Mouse (Mus musculus) thymus, adult 2 months (tissue): Measurements from ENCODE around the gene Tmem120b. TPM values are rescaled to one million over a fixed set of nuclear protein-coding genes. Genes with fewer than 3 reads are reported as not detected.

Experiments used
- DNase-seq: peaks from one replicate; pipeline ENCODE4 v3.0.0; 2021
- H3K27ac ChIP-seq: fragments of 200-500 bp; 2 replicates; pipeline ENCODE4 v1.5.1; 2012; ENCODE audit warnings: low read length, control low read depth; ENCODE audit not compliant: control insufficient read depth, insufficient read depth
- H3K27me3 ChIP-seq: fragments of 200-500 bp; 2 replicates; pipeline ENCODE4 v1.6.1; 2012; ENCODE audit warnings: mild to moderate bottlenecking, low read length, moderate library complexity, mixed read lengths; ENCODE audit not compliant: control insufficient read depth, insufficient read depth
- H3K36me3 ChIP-seq: fragments of 200-500 bp; 2 replicates; pipeline ENCODE4 v1.6.1; 2012; ENCODE audit warnings: mild to moderate bottlenecking, low read length, moderate library complexity; ENCODE audit not compliant: control insufficient read depth, insufficient read depth
- H3K4me1 ChIP-seq: fragments of 200-500 bp; replicated peaks from 2 replicates; pipeline ENCODE4 v1.6.1; 2012; ENCODE audit warnings: low read length; ENCODE audit not compliant: control insufficient read depth, insufficient read depth
- H3K4me3 ChIP-seq: fragments of 200-500 bp; 2 replicates; pipeline ENCODE4 v1.5.1; 2012; ENCODE audit warnings: mild to moderate bottlenecking, low read length, control low read depth, moderate library complexity; ENCODE audit not compliant: control insufficient read depth, insufficient read depth
- CTCF ChIP-seq: fragments of 200-500 bp; IDR thresholded peaks from 2 replicates; pipeline ENCODE4 v1.5.1; 2012; ENCODE audit warnings: mild to moderate bottlenecking, control low read depth, low read length, moderate library complexity, borderline replicate concordance; ENCODE audit not compliant: control insufficient read depth, poor library complexity, insufficient read depth; ENCODE audit errors: extremely low read depth
- POLR2A ChIP-seq: fragments of 200-500 bp; IDR thresholded peaks from 2 replicates; pipeline ENCODE4 v1.6.1; 2012; ENCODE audit warnings: mild to moderate bottlenecking, low read length, control low read depth, moderate library complexity; ENCODE audit not compliant: control insufficient read depth, poor library complexity, insufficient read depth; ENCODE audit errors: extremely low read depth
- WGBS: fragments of 180-500 bp; shearing (Covaris S2); methylation state at CpG from one replicate; pipeline ENCODE4 v1.1.7; 2018; 5-methylcytosine and 5-hydroxymethylcytosine counted together
- polyA plus RNA-seq: library from polyadenylated mRNA; depleted of rRNA; stranded (reverse); fragments of >200 nt; gene quantifications from 2 replicates; pipeline ENCODE4 v1.2.3, GENCODE M21; 2012

The Tmem120b gene
- polyA plus RNA-seq, 1 experiment: 43.6 TPM

DNA sequence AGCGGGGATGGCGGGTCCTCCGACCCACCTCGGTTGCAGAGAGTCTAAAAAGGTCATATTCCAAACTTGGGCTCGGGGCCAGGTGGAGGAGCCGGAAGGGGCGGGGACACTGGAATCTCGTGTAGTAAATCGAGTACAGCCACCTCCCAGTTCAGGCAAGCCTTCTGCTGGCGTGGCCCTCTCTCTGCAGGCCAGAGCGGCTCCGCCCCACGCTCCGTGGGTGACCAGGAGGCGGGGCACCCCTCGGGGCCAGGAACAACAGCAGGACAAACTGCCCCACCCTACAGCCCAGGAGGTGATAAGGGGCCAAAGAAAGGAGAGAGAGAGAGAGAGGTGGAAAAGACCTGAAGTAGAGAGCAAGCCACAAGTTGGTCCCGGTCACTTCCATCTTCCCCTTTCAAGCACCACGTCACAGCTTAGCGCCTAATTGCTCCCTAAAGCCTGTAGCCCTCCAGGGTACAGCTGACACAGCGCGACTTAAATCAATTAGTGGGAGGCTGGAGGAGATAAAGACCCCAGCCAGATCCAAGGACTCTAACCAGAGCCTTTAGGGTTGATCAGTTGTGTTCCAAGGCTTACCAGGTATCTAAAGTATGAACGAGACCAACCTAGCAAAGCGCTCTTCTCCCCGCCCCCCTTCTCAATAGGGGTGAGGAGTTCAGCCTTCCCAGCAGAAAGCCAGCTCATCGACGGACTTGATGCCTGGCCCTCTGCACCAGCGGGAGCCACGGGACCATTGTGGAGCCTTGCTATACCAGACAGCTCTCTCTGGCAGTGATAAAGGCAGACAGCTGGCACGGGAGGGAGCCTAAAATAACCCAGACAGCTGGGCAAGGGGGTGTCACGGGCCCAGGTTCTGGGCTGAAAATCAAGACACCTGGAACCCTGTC, 67.5 kb downstream of the Tmem120b start:
- H3K4me1 ChIP-seq: peaks cover 64% of the 10 kb centered on the region
- H3K27ac ChIP-seq: peak overlapping the region; percentile 95; the same call in 1 of the 2 replicates
- 56% methylated on average over 30 of the region's 30 CpGs for WGBS
- H3K36me3 ChIP-seq: peaks cover 4% of the 10 kb centered on the region; the same call in 1 of the 2 replicates
- TF ChIP-seq CTCF: no peak
- TF ChIP-seq POLR2A: no peak
- peak overlapping the region; percentile 76 for H3K4me3 ChIP-seq
- no peaks in the 10 kb centered on the region for H3K27me3 ChIP-seq
- DNase-seq: no peak

DNA sequence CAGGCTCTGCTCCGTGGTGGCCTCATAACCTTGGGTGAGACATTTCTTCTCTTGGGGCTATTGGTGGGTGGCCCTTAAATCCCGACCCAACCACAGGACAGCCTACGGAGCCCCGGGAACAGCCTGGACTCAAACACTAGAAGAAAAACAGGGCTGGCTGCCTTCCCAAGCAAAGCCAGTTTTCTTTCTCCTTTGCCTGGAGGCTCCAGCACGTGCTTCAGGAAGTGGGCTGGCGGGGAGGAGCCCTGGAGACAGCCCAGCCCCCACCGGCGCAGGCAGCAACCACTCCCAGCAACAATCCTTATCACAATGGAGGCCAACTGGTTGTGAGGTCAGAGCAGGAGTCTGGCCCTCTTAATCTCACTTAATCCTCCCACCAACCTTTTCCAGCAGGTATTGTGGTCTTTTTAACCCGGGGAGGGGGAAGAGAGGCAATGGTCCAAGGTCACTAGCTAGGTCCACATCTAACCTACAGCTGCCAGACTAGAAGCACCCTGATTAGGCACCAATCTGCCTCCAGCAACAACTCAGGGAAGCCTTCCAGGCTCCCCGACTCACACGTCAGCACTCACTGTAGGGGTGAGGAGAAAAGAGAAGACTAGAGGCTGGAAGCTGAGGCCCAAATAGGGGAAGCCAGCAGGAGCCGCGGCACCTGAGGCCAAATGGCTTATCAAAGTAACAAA, 68.3 kb downstream of the Tmem120b start:
- Histone ChIP-seq H3K27ac (peak overlapping the region; percentile 95), H3K36me3 (peaks cover 4% of the 10 kb centered on the region; the same call in 1 of the 2 replicates), H3K4me1 (peaks cover 56% of the 10 kb centered on the region), H3K27me3 (no peaks in the 10 kb centered on the region), H3K4me3 (peak overlapping the region; percentile 76)
- TF ChIP-seq POLR2A (no peak), CTCF (no peak)
- peak; percentile 76 for DNase-seq
- WGBS: 5% methylated on average over 13 of the region's 13 CpGs

GRCm38 (mm10) chr5:123137044-123137909, 69.1 kb downstream of the Tmem120b start:
- DNase-seq: peak; percentile 64
- TF ChIP-seq CTCF (0 out of 2 replicates have a peak, but pooled peaks have one; percentile 11), POLR2A (no peak)
- peaks cover 4% of the 10 kb centered on the region; the same call in 1 of the 2 replicates for H3K36me3 ChIP-seq
- no peaks in the 10 kb centered on the region for H3K27me3 ChIP-seq
- peak overlapping the region; percentile 76 for H3K4me3 ChIP-seq
- H3K4me1 ChIP-seq: peaks cover 49% of the 10 kb centered on the region
- H3K27ac ChIP-seq: peak overlapping the region; percentile 95
- 8% methylated on average over 20 of the region's 20 CpGs for WGBS

- 19% methylated on average over 6 of the region's 6 CpGs for WGBS
- Histone ChIP-seq H3K36me3 (peaks cover 4% of the 10 kb centered on the region; the same call in 1 of the 2 replicates), H3K4me1 (peaks cover 45% of the 10 kb centered on the region), H3K27me3 (no peaks in the 10 kb centered on the region), H3K4me3 (peak overlapping the region; percentile 76), H3K27ac (peak overlapping the region; percentile 95)
- TF ChIP-seq POLR2A (no peak), CTCF (no peak)
- DNase-seq: no peak
Observed at GRCm38 (mm10) chr5:123137910-123138229, 69.7 kb downstream of the Tmem120b start.

DNA sequence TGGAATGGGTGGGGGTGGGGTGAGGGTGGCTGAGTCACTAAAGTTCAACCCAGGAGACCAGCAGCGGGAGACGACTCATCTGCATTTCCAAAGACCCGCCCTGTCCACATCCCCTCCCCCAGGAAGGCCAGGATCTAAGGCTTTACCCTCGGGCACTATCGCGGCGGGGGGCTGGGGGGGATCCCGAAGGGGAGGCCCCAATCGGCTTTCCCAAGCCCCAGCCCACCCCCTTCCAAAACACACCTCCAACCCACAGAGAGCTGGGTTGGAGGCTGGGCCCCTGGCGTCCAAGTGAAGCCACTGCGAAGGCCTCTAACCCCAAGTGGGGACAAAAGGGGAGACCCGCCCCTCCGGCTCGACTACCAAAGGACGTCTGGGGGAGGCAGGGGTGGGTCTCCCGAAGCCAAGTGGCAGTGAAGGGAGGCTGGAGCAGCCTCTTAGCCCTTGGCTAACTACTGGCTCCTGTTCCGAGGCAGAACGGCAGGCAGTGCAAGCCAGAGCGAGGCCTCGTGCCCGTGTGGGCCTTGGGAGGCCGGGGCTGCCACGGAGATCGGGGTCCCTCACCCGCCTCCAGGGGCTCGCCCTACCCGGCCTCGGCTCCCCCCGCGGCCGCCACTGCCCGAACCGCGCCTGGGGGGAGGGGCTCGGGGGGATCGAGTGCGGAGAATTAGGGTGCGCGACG, 70.2 kb downstream of the Tmem120b start:
- TF ChIP-seq POLR2A (no peak), CTCF (no peak)
- Histone ChIP-seq H3K27ac (peak overlapping the region; percentile 95), H3K4me3 (peak overlapping the region; percentile 76), H3K36me3 (peaks cover 4% of the 10 kb centered on the region; the same call in 1 of the 2 replicates), H3K27me3 (no peaks in the 10 kb centered on the region), H3K4me1 (peaks cover 42% of the 10 kb centered on the region)
- peak; percentile 53 for DNase-seq
- under 1% methylated on average over 40 of the region's 40 CpGs for WGBS
